Mouse (Mus musculus): Measurements from ENCODE around the gene Rhbdd1.

Rhbdd1 gene

DNA sequence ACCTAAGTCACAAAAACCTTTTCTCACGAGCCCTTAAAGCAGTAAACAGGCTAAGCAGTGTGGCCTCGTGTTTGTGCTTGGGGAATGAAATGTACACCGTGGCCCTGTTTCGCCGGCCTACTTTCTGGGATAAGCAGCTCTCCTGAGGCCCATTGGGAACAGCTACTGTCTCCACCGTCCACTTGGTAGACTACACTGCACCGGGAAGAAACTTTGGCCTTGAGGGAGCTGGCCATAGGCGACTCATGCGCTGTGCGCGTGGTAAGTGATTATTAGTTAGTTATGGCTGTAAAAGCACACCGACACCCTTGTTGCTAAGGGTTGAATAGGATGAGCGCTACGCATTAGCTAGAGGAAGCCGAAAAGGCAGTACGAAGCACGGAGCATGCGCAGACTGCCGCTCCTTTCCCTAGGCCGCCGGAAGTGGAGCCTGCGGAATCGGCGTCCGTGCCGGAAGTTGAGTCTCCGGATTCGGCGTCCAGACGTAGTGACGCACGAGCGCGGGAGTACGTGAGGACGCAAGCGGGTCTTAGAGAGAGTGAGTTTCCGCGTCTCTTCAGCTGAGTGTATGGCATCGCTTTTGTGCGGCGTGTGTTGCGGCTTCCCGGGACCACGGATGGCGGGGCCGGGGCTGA, at the start of gene Rhbdd1:
TSS of gene Rhbdd1 (plus strand) at position 342 of the 635 bp plus-strand sequence.
- peak; percentile 96 to 97 for DNase-seq (ENCODE audit: low spot score in 2 of 2)

DNA sequence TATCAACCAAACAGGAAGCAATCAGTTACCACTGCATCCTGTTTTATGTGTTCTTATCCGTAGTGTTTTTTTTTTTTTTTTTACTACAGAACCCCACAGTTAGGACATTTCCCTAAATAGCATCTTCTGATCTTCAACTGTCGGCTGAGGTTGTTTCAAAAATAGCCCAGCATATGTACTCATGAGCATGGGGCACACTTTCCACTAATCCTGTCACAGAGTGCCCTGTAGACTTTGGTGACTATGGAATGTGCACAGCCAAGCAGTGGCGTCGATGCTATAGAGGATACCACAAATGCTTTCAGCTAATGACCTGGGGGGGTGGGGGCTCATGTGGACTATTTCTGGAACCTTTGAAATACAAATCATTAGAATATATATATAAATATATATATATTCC, 48.7 kb upstream of the Rhbdd1 start:
- no peak for DNase-seq (ENCODE audit: low spot score in 2 of 2)

DNA sequence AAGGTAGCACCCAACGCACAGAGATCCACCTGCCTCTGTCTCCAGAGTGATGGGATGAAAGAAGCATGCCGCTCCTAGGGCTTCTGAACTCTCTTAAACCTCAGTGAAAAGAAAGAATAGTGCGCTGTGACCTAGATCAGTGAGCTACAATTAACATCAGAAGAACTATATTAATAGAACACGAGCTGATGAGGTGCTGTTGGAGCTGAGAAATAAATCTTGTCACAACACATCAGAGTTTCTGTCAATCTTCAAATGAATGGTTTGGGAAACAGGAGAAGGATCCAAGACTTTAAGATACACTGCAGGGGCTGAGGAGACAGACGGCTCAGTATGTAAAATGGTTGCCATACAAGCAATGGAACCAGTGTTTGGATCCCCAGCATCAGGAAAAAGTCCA, 44.0 kb upstream of the Rhbdd1 start:
- DNase-seq (ENCODE audit: low spot score in 2 of 2) = no peak

DNA sequence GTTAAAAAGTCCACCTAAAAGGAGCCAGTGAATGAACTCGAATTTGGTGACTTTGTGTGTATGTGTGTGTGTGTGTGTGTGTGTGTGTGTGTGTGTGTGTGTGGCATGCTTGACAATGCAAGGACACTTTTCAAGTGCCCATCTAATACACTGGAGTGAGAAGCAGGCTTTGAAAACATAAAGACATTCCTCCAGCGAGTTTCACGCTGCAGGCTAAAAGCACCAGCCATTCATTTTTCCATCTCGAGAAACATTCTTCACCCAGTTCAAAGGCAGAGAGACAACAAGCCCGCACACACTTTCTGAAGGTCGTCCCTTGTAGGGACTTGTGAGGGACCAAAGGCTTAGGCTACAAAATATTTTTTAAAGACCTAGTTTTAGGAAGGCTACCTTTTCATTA, 42.7 kb upstream of the Rhbdd1 start:
- no peak for DNase-seq (ENCODE audit: low spot score in 2 of 2)

DNA sequence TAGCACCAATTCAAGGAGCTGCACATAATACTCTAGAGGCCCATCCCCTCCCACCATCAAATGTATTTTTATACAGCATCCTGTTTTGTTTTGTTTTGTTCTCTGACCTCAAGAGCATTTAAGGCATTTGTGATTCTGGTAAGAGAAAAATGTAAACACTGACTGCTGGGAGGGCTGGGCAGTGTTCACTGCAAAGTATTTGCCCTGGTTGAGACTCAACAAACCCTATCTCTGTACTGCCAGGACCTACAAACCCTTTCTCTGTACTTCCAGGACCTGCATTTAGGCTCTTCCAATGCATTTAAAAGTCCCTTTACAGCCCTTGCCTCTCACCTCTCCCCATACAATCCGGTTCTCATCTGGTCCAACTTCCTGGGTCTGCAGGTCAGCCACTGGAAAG, 41.9 kb upstream of the Rhbdd1 start:
- DNase-seq (ENCODE audit: low spot score in 2 of 2) = no peak

DNA sequence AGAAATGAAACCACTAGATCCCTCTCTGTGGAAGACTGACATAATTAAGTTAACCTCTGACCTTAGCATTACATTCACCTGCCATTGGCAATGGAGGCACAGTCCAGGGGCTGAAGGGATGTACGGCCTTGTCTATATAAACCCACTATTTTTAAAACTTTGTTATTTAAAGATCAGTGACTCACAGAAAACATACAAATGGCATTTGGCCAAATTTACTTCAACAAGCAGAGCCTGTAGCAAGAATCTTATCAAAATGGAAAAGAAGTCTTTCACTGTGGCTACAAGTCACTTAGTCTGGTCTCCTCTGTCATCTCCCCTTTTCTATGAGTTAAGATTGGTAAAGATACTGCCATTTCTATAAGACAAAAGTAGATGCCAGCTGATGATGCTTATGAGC, 36.5 kb upstream of the Rhbdd1 start:
- no peak for DNase-seq (ENCODE audit: low spot score in 2 of 2)

DNA sequence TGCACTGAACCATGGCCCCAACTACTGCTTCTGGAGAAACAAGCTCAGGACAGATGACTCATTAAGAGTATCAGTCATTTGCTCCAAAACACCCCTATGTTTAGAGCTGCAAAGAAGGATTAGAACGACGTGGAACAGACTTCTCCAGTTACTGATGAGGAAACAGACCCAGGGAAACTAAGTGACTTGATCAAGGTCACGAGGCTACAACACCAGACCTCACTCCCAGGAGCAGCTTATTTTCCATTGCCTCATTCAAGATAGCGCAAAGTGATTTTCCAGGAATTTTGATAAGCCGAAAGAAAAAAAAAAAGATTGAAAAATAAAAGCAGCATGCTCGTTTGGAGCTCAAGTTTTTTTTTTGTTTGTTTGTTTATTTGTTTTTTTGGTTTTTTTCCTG, 34.4 kb upstream of the Rhbdd1 start:
- no peak for DNase-seq (ENCODE audit: low spot score in 2 of 2)

DNA sequence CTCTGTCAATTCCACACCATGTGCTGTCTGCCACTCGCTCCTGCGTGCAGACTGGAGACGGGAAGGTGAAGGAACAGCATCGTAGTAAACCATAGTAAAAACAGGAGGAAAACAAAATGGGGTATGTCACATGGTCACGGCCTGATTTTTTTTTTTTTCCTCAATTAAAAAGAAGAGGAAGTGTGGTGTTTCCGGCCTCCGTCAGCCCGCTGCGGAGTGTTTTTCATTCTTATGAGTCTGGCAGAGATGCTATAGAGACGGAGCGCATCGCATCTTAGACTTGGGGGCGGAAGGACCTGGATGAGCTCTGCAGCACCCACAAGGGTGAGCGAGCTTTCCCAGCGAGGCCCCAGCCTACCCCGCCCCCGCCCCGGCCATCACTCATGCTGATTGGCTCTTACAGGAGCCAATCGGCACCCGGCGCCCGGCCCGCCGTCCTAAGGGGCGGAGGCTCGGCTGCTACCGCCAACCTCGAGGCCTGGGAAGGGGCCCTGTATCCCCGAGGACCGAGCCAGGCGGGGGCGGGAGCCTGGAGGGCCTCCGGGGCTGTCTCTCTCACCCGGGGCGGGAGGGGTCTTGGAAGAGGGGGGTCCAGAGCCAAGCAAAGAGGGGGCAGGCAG, 33.1 kb upstream of the Rhbdd1 start:
- peak; percentile 81 to 83 for DNase-seq (ENCODE audit: low spot score in 2 of 2)

DNA sequence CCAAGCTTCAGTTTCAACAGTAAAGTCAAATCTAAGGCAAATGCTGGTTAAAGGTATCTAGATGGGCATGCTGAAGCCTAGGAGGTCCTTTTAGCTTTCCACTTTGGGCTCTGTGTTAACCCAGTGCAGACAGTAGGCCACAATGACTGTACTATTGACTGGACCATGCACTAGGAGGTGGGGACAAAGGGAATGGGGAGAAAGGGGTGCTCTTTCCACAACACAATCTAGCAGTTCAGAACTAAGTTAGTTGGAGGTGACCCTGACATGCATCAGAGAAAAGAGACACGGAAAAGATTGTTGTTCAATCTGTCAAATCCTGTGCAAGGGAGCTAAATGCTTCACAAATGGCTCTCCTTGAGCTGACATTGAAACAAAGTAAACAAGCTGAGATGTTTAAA, 32.4 kb upstream of the Rhbdd1 start:
- DNase-seq (ENCODE audit: low spot score in 2 of 2) = no peak

DNA sequence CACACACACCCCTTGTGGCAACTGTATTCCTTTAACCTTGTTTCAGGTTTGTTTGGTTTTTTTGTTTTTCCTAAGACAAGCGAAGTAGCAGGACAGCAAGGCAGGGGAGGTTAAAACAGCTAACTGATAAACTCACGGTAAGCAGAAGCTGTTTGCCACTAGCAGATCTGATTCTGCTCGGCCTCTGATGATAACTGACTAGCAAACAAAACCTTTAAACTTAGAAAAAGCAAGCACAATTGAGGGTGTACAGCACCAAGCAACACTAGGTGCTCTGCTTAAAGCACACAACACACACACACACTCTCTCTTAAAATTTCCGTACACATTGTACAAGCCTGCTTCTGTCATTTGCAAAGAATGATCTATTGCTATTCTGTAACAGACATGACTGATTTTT, 31.8 kb upstream of the Rhbdd1 start:
- DNase-seq (ENCODE audit: low spot score in 2 of 2) = no peak

DNA sequence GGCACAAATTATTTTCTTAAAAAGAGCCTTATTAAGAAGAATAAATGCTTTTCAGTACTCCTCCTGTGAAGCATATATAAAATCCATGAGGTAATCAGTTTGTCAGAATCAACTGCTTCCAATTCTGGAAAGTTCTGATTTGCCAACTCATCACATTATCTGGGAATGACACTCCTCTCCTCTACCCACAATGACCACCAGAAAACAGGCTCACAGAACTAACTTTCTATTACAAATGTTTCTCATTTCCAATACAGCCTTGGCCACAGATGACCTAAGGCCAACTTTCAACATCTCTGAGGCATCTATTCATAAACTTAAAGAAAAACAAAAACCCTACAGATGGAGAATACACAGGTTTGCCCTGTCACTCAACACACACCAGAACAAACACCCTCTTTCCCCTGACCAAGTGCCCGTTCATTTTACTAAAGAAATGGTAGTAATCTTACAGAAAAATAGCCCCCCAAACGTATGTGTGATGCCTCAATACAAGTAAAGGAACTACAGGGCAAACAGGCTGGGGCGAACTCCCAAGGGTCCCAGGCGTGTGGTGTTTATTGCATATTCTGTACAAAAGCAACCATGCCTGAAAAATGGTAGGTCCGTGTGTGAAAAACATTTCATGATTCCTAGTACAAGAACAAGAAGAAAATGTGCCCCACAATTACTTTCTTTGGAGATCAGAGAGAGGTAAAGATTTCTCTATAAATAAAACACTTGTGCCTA, 30.6 kb upstream of the Rhbdd1 start:
- DNase-seq (ENCODE audit: low spot score in 2 of 2) = no peak

DNA sequence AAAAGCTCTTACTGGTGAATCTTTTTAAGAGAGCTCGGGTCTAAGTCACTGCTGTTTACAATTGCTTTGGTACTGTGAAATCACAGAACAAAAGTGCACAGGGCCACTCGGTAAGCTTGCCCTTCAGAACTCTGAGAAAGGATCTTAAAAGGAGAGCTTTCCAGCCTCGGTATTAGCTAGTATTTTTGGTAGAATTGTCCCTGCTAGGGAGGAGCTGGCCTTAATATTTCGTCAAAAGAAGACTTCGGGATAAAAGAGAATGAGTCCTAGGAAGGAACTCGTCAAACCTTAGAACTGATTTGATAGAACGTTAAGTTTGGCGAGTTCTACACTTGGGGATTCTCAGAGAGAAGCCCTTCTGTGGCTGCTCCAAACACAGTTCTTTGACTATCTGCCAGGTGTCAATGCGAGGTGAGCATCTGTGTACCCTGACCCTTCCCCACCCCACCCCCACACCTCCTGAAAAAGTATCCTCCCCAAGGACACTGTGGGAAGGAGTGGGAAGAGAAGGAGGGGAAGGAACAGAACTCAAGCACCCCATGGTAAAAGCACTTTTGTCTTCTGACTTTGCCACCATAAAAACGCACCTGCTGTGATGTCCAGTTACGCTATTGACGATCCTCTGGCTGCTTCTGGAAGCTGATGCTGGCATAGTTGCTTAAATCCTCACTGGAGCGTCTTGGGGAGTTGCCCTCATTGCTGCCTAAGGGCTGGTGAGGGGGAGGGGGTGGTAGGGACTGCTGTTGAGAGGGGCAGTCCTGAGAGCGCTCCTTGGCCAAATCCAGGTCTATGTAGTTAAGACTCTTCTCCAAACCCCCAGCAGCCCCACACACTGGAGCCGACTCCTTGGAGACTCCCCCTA, 29.8 kb upstream of the Rhbdd1 start:
- DNase-seq (ENCODE audit: low spot score in 2 of 2) = no peak

DNA sequence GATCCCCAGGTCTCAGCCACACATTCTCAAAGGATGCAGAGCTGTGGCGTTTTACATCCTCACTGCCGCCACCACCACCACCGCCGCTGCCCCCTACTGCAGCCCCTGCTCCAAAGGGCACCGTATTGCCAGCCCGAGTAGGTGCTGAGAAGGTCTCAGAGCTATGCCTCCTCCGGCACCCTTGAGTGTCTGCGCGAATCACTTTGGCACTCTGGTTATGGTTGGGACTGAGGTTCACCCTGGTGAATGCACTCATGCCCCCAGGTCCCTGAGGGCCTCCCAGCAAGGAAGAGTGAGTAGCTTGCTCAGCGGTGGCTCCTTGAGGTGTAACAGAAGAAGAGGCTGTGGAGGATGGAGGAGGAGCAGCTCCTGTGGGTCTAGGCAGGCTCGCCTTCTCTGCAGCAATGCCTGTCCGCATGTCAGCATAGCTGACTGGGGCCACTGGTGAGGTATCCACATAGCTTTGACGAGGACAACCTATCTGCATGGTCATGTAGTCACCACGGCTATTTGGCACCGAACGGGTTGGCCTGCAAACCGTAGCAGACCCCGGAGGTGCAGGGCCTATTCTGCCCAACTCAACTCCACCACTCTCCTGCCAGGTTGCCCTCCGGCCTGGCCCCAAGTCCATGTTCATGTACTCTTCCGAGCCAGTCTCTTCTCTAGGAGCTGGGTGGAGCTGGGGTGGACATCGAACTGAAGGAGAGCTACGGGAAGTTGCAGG, 29.0 kb upstream of the Rhbdd1 start:
- DNase-seq (ENCODE audit: low spot score in 2 of 2) = no peak

DNA sequence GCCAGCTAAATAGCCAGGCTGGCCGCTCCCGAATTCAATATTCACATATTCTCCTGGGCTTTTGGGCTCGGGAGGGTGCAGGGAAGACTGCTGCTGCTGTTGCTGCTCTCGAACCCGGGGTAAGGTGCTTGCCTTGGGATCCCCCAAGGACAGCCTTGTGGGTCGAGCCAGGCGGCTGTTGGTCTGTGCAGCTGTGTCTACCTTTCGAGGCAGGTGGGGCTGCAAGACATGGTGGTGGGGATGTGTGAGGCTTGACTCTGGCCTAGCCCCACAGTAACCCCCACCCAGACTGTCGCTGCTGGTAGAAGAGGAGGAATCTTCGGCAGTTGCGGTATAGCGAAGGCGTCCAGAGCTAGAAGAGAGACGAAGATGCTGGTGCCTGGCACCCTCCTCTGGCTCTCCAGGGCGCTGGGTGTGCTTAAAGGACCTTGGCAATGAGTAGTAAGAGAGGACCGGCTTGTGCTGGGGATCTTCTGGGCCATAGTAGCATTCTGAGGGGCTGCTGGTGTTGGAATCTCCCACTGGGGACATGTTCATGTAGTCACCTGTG, 28.4 kb upstream of the Rhbdd1 start:
- no peak for DNase-seq (ENCODE audit: low spot score in 2 of 2)

DNA sequence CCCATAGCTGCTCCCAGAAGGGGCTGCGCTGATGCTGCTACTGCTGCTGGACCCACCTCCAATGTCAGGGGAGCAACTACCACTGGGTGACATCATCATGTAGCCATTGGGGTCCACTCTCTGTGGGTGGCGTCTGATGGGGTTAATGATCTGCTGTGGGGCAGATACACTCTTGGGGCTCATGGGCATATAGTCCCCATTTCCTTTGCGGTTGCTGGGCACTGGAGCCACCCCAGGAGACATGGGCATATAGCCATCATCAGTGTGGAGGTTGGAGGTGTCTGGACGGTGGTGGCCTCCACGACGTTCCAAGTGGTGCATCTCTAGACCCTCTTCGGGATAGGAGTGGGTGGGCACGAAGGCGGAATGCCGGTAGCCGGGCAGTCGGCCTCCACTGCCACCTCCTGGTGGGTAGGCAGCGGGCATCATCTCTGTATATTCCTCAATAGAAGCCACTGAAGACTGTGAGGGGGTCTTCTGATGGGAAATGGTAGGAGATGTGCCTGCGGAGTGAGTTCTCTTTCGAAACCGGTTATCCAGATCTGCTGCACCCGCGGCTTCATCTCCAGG, 27.7 kb upstream of the Rhbdd1 start:
- DNase-seq (ENCODE audit: low spot score in 2 of 2) = no peak

DNA sequence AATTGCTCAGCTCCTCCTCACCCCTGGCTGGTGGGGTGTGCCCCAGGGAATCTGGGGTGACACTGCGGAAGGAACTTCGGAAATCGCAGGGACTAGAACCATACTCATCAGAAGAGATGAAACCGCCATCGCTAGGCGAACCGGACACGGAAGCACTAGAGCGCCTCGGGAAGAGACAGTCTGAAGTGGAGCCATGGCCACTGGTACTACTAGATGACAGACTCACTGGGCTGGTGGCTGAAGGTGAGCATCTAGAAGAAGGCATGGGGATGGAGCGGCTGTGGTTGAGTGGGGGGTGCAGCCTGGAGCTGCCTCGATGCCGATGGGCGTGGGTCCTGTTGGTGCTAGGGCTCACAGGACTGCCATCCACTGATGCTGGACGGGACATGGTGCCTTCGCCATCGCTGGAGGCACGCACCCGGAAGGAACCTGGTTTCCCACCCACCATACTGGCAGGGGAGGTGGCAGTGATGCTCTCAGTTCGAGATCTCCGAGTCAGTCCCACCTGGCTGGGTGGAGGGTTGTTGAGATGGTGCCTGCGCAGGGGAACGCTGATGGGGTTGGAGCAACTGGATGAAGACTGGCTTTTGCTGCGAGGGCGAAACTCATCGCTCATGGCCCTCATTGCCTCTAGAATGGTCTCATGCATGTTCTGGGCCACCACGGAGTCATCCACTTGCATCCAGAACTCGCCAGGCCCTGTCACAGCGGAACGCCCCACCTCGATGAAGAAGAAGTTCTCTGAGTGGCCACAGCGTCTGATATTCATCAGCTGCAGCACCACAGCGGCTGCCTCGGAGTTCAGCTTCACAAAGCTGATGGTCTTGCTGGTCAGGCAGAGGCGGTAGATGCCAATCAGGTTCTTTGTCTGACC, 26.9 kb upstream of the Rhbdd1 start:
- DNase-seq (ENCODE audit: low spot score in 2 of 2) = no peak

DNA sequence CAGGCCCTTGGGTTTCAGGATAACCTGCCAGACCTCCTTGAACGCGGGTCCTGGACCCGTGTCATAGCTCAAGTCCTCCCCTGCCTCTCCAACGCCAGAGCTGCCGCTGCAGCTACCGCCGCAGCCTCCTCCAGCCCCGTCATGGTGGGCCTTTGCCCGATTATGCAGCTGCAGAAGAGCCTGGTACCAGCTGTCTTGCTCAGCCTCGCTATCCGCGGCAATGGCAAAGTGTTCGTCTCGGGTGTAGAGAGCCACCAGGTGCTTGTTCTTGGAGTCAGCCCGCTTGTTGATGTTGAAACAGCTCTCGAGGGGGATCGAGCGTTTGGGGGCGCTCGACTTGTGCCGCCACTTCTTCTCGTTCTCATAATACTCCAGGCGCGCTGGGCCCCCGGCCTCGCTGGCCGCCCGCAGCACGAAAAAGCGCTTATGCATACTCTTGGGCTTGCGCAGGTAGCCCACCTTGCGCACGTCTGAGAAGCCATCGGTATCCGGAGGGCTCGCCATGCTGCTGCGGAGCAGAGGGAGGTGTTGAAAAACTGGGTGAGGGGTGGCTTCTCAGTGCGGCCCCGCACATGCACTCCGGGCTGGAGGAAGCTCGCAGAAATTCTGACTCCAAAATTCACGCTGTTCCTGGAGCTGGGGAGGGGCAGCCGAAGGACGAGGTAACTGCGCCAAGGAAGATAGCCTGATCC, 26.1 kb upstream of the Rhbdd1 start:
- peak; percentile 75 for DNase-seq (ENCODE audit: low spot score in 2 of 2)

DNA sequence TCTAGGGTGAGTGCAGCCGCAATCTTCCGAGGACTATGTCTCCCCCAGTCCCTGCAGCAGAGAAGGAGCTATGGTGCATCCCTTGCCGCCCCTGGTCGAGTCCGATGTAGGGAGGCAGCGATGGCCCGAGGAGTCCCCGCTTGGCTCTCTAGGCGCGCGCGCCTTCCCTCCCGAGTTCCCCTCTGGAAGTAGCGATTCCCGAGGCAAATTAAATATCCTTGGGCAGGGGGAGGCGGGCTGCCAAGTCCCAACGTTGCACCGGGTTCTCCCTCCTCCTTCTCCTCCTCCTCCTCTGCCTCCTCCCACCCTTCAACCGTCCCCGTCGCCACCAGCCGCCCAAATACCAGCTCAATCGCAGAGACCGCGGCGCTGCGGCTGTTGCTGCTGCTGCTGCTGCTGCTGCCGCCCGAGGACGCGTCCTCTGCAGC, 25.5 kb upstream of the Rhbdd1 start:
- DNase-seq (ENCODE audit: low spot score in 2 of 2) = peak; percentile 77 to 80

DNA sequence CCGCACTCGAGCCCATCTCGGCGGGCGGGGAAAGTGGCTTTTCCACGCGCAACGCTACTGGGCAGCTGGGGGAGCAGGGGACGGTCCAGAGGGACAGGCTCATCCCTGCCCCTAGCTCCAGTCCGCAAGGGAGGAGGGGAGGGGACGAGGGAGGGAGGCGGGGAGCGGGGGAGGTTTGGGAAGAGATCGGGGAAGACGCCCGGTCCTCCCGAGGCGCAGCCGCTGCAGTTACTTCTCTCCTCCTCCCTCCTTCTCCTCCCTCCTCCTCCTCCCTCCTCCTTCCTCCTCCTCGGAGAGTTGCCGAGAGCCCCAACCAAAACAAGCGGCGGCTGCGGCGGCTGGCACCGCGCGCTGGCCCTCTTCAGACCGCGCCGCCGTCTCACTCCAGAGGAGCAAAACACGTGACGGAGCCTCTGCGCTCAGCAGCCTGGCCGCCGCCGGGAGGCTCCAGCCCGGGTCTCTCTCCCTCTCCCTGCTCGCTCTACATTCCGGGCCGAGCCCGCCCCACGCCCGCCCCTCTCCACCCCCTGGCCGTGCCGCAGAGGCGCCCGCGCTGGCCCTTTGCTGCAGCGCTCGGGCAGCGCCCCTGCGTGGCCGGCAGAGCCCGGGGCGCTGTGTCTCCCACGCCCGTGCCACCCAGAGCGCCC, 25.0 kb upstream of the Rhbdd1 start, which contains the start of gene Irs1:
TSS of gene Irs1 (minus strand) at position 266 of the 647 bp plus-strand sequence.
- peak; percentile 84 to 85 for DNase-seq (ENCODE audit: low spot score in 2 of 2)
